Mouse (Mus musculus) hindbrain, embryonic 11.5 days (tissue): Measurements from ENCODE around the gene Map2k1. TPM values are rescaled to one million over a fixed set of nuclear protein-coding genes. Genes with fewer than 3 reads are reported as not detected.

Experiments
- ATAC-seq: fragments of 200-750 bp; cut with Nextera tagmentation; 2 replicates; pipeline ENCODE4 v1.8.0; 2017; ENCODE audit warnings: mild to moderate bottlenecking, moderate TSS enrichment, moderate library complexity; ENCODE audit not compliant: low FRiP score
- DNase-seq: peaks from one replicate; pipeline ENCODE4 v3.0.0-alpha.2; 2015; ENCODE audit warnings: low spot score
- H3K27ac ChIP-seq: fragments of 300-500 bp; sonication (generic); 2 replicates; pipeline ENCODE4 v1.5.1; 2014; ENCODE audit warnings: mild to moderate bottlenecking, low read depth, low read length
- H3K27me3 ChIP-seq: fragments of 300-500 bp; sonication (generic); 2 replicates; pipeline ENCODE4 v1.6.1; 2014; ENCODE audit warnings: mild to moderate bottlenecking, low read length, moderate library complexity, mixed read lengths; ENCODE audit not compliant: control insufficient read depth, insufficient read depth
- H3K36me3 ChIP-seq: fragments of 300-500 bp; sonication (generic); 2 replicates; pipeline ENCODE4 v1.6.1; 2014; ENCODE audit warnings: mild to moderate bottlenecking, low read length, moderate library complexity, mixed read lengths; ENCODE audit not compliant: control insufficient read depth, insufficient read depth
- H3K4me1 ChIP-seq: fragments of 300-500 bp; sonication (generic); replicated peaks from 2 replicates; pipeline ENCODE4 v1.6.1; 2014; ENCODE audit warnings: low read length, mixed read lengths; ENCODE audit not compliant: control insufficient read depth, insufficient read depth
- H3K4me2 ChIP-seq: fragments of 300-500 bp; sonication (generic); replicated peaks from 2 replicates; pipeline ENCODE4 v1.6.1; 2014; ENCODE audit warnings: mild to moderate bottlenecking, low read depth, low read length
- H3K4me3 ChIP-seq: fragments of 300-500 bp; sonication (generic); 2 replicates; pipeline ENCODE4 v1.5.1; 2014; ENCODE audit warnings: low read depth, low read length
- H3K9ac ChIP-seq: fragments of 300-500 bp; sonication (generic); 2 replicates; pipeline ENCODE4 v1.6.1; 2014; ENCODE audit warnings: low read depth, low read length
- H3K9me3 ChIP-seq: fragments of 300-500 bp; sonication (generic); 2 replicates; pipeline ENCODE4 v1.6.1; 2016; ENCODE audit warnings: low read length; ENCODE audit not compliant: control insufficient read depth
- WGBS: fragments of 180-500 bp; shearing (Covaris S2); extraction: QIAGEN DNeasy Blood & Tissue Kit; methylation state at CpG from one replicate; pipeline ENCODE4 v1.1.7; 2014; 5-methylcytosine and 5-hydroxymethylcytosine counted together
- polyA plus RNA-seq: library from polyadenylated mRNA; unstranded; fragments of >200 nt; fragmentation: Nextera tagmentation; extraction: Ambion mirVana; gene quantifications from 2 replicates; pipeline ENCODE4 v1.2.1, GENCODE M21; 2014

Map2k1 gene
- polyA plus RNA-seq, 1 experiment from 2014 or later, result 71.8 TPM

DNA sequence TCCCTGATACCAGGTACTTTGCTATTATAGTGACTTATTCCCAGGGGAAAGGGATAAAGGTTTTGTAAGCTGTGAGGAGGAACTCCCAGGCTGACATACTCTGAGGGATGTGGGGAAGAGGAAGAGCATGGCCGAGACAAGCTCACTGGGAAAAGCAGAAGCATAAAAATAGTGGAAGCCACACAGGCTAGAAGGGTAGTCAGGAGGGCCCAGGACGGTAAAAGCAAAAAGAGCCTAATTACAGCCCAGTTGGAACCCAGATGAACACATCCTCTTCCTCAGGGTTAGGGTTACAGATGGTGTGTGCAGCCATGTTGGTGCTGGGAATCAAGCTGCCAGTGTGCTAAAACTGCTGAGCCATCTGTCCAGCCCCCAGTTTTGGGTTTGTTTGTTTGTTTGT is 31.3 kb downstream of the Map2k1 start:
- 74% methylated on average over 2 of the region's 2 CpGs for WGBS
- Histone ChIP-seq H3K9me3 (no peaks in the 10 kb centered on the region), H3K4me3 (no peak overlapping the region), H3K27ac (no peak overlapping the region), H3K4me2 (no peak overlapping the region), H3K9ac (no peak overlapping the region), H3K36me3 (no peaks in the 10 kb centered on the region), H3K27me3 (no peaks in the 10 kb centered on the region), H3K4me1 (no peaks in the 10 kb centered on the region)
- DNase-seq (no peak), ATAC-seq (no peak)

GRCm38 (mm10) chr9:64221480-64221879 is 32.0 kb downstream of the Map2k1 start:
- H3K4me1 ChIP-seq, result no peaks in the 10 kb centered on the region

DNA sequence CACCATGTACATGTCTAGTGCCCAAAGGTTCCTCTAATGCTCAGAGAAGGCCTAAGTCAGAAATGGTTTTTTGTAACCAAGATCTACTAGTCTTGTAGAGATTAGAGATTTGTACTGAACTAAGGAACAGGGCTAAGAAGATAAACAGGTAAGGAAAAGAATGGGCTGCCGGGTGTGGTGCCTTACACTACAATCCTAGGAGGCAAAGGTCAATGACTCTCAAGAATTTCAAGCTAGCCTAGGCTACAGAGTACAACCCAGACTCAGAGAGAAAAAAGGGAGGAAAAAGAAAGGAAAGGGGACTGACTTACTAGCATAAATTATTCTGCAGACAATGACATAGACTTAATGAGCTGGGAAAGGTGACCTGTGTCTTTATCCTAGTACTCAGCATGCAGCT is 32.8 kb downstream of the Map2k1 start:
- WGBS, result 47% methylated on average over 1 of the region's 1 CpGs
- Histone ChIP-seq H3K36me3 (no peaks in the 10 kb centered on the region), H3K4me2 (no peak overlapping the region), H3K4me3 (no peak overlapping the region), H3K27ac (no peak overlapping the region), H3K9ac (no peak overlapping the region), H3K27me3 (no peaks in the 10 kb centered on the region), H3K4me1 (no peaks in the 10 kb centered on the region), H3K9me3 (no peaks in the 10 kb centered on the region)
- ATAC-seq (no peak), DNase-seq (no peak)

More at GRCm38 (mm10) chr9:64221480-64221879, 32.0 kb downstream of the Map2k1 start:
- Histone ChIP-seq H3K27ac (no peak overlapping the region), H3K9ac (no peak overlapping the region), H3K27me3 (no peaks in the 10 kb centered on the region), H3K9me3 (no peaks in the 10 kb centered on the region), H3K4me2 (no peak overlapping the region), H3K4me3 (no peak overlapping the region), H3K36me3 (no peaks in the 10 kb centered on the region)
- DNase-seq (no peak), ATAC-seq (no peak)
- WGBS, result 94% methylated on average over 4 of the region's 4 CpGs

DNA sequence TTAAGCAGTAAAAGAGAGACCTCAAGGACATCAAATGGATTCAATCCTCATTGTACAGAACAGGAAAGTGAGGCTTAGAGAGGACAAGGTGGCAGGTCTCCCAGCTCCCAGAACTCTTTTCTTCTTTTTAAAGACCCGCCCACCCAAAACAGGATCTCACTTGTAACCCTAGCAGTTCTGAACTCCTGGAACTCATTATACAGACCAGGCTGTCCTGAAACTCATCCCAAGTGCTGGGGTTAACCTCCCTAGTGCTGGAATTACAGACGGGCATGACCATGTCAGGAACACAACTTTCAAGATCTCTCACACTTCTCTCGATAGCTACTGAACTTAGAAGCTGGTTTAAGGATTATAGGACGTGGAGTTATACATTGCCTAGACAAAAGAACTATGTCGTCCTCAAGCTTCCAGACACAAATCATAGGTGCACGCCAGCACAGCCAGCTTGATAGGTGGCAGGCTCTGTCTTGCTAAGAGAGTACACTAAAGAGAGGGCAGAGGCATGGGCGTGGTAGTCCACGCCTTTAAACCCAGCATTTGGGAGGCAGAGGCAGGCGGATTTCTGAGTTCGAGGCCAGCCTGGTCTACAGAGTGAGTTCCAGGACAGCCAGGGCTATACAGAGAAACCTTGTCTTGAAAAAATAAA is 33.5 kb downstream of the Map2k1 start:
- Histone ChIP-seq H3K27ac (no peak overlapping the region), H3K4me3 (no peak overlapping the region), H3K9ac (no peak overlapping the region), H3K4me2 (no peak overlapping the region), H3K36me3 (no peaks in the 10 kb centered on the region), H3K4me1 (no peaks in the 10 kb centered on the region), H3K27me3 (no peaks in the 10 kb centered on the region), H3K9me3 (no peaks in the 10 kb centered on the region)
- ATAC-seq (no peak), DNase-seq (no peak)
- WGBS, result 89% methylated on average over 10 of the region's 10 CpGs

- no peak overlapping the region for H3K9ac ChIP-seq
- DNase-seq (no peak), ATAC-seq (no peak)
- 71% methylated on average over 1 of the region's 1 CpGs for WGBS
- H3K4me3 ChIP-seq, result no peak overlapping the region
- H3K27ac ChIP-seq, result no peak overlapping the region
- no peak overlapping the region for H3K4me2 ChIP-seq
- H3K4me1 ChIP-seq, result no peaks in the 10 kb centered on the region
- no peaks in the 10 kb centered on the region for H3K9me3 ChIP-seq
- no peaks in the 10 kb centered on the region for H3K27me3 ChIP-seq
- no peaks in the 10 kb centered on the region for H3K36me3 ChIP-seq
Observed at GRCm38 (mm10) chr9:64219305-64219704, 34.1 kb downstream of the Map2k1 start.

DNA sequence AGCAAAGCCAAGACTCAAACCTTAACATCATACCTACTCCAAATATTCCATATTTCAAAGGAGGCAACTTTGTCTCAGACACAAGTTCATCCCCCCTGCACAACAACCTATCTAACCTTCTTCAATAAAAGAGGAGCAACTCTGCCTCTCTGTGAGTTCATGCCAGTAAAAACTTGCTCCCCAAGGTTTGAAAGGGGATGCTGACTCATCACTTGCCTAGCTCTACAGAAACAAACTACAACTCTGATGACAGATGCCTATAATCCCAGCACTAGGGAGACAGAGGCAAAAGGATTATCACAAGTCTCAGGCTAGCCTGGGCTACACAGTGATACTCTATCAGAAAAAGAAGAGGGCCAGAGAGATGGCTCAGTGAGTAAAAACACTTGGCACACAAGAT is 35.5 kb downstream of the Map2k1 start:
- no peak overlapping the region for H3K4me2 ChIP-seq
- H3K9me3 ChIP-seq, result no peaks in the 10 kb centered on the region
- no peaks in the 10 kb centered on the region for H3K27me3 ChIP-seq
- ATAC-seq (no peak), DNase-seq (no peak)
- H3K4me3 ChIP-seq, result no peak overlapping the region
- H3K9ac ChIP-seq, result no peak overlapping the region
- no peaks in the 10 kb centered on the region for H3K36me3 ChIP-seq
- H3K4me1 ChIP-seq, result no peaks in the 10 kb centered on the region
- no peak overlapping the region for H3K27ac ChIP-seq

DNA sequence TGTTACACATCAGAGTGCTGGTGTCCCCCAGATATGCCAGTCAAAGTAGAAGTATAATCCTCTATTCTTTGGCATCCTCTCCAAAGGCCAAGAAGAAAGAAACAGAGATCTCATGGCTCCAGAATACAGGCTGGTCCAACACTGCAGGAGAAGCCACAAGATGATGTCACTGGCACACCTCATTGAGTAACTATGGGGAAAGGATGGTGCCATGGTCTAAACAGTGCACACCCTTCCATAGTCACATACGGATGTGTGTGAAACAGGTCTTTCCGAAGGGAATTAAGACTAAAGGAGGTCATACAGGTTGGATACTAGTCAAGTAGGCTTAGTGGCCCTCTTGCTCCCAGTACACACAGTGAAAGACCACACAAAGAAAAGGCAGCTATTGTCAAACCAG is 36.8 kb downstream of the Map2k1 start:
- WGBS, result 97% methylated on average over 2 of the region's 2 CpGs
- ATAC-seq, result no peak
- H3K27ac ChIP-seq, result no peak overlapping the region

GRCm38 (mm10) chr9:64216090-64216489 is 37.3 kb downstream of the Map2k1 start:
- no peak overlapping the region for H3K27ac ChIP-seq
- H3K36me3 ChIP-seq, result no peaks in the 10 kb centered on the region
- H3K4me1 ChIP-seq, result no peaks in the 10 kb centered on the region
- no peaks in the 10 kb centered on the region for H3K9me3 ChIP-seq
- WGBS, result 86% methylated on average over 4 of the region's 4 CpGs
- no peak overlapping the region for H3K9ac ChIP-seq
- no peaks in the 10 kb centered on the region for H3K27me3 ChIP-seq
- no peak overlapping the region for H3K4me3 ChIP-seq
- no peak overlapping the region for H3K4me2 ChIP-seq
- ATAC-seq, result no peak
- no peak for DNase-seq

More for the DNA sequence above, 36.8 kb downstream of the Map2k1 start:
- no peaks in the 10 kb centered on the region for H3K9me3 ChIP-seq
- no peak overlapping the region for H3K4me2 ChIP-seq
- no peak overlapping the region for H3K9ac ChIP-seq
- no peaks in the 10 kb centered on the region for H3K36me3 ChIP-seq
- DNase-seq, result no peak
- no peaks in the 10 kb centered on the region for H3K4me1 ChIP-seq
- no peaks in the 10 kb centered on the region for H3K27me3 ChIP-seq
- no peak overlapping the region for H3K4me3 ChIP-seq

GRCm38 (mm10) chr9:64214452-64214851 is 39.0 kb downstream of the Map2k1 start:
- no peaks in the 10 kb centered on the region for H3K27me3 ChIP-seq
- no peak overlapping the region for H3K27ac ChIP-seq
- H3K9ac ChIP-seq, result no peak overlapping the region
- WGBS, result 89% methylated on average over 17 of the region's 17 CpGs
- H3K4me3 ChIP-seq, result no peak overlapping the region
- H3K4me2 ChIP-seq, result no peak overlapping the region
- DNase-seq (no peak), ATAC-seq (no peak)
- no peaks in the 10 kb centered on the region for H3K4me1 ChIP-seq
- H3K36me3 ChIP-seq, result no peaks in the 10 kb centered on the region
- H3K9me3 ChIP-seq, result no peaks in the 10 kb centered on the region
